Mouse (Mus musculus) megakaryocyte progenitor cell, adult 5-6 weeks (primary cell): ENCODE measurements around the gene Jhy. TPM values are rescaled to one million over a fixed set of nuclear protein-coding genes. Genes with fewer than 3 reads are reported as not detected.

Experiments
- ATAC-seq: replicated peaks from 2 replicates; pipeline ENCODE4 v1.8.0; 2016; ENCODE audit warnings: mild to moderate bottlenecking, moderate TSS enrichment, inconsistent platforms; ENCODE audit not compliant: poor library complexity
- total RNA-seq, 2 experiments: library from RNA; stranded (forward) in 1 of 2; stranded (reverse) in 1 of 2; fragments of 157-497, 149-512 nt in 1 of 2; fragments of 200-1000 nt in 1 of 2; gene quantifications; 2 replicates each; pipeline versions ENCODE4 v1.2.3 to v1.2.4; 2015 to 2017

Jhy gene
- total RNA-seq, 2 experiments from 2014 or later: not detected

DNA sequence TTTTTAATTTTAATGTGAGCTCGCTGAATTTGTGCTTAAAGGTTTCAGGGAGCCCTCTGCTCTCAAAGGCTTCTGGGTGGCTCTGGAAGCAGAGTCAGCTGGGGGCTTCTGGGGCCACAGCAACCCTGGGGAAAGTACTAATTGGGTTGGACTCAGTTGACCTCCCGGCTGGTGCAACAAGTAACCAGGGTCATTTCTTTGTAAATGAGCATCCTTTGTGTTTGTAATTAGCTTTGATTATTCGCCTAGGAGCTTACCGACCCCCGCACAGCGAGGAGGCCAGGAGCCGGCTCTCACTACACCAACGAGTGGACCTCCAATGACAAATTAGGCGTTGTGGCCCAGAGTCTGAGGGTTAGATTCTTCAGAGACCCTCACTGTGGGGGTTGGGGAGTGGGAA lies 104.7 kb downstream of the Jhy start:
- ATAC-seq: no peak

DNA sequence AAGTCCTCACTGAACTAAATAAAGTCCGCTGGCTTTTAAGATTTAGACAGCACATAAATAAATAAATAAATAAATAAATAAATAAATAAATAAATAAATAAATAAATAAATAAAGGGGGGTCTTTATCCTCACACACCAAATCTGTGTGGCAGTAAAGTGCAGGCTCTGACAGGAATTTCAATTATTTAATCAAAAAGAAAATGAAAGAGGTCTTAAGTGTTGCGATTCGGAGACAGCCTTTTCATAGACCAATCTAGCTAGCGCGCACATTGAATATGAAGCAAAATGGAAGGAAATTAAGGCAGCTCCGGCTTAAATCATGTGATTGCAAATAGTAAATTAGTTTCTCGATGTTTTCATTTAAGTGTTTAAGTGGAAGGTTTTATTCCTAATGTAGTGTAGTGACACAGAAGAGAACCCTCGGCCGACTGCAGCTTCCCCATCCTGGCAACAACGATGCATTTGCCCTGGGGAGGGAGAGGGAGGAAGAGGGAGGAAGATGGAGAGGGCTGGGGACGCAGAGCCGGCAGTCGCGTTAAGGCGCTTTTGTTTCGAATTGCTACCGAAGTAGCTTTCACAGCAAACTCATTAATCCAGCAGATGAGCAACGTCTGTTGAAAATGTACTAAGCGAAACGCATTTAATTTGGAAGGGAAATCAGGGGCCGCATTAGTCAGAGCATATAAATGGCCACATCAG lies 105.3 kb downstream of the Jhy start:
- ATAC-seq: no peak

DNA sequence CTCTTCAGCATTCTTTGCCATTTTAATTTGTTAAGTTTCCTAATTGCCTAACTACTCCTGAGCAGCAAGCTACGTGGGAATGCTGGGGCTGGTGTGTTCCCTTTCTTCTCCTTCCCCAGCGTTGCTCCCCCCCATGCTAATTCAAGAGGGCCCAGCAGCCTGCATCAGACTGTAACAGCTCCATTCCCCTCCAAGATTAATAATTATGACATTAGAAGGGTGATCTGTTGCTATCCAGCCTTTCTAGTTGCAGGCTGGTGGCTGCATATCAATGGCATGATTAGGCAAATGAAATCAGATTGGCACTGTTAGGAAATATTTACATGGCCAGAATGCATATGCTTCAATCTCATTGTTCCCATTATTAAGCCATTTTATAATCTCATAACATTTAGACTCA lies 112.4 kb downstream of the Jhy start:
- ATAC-seq: no peak

Other genes starting within 250 kb of the Jhy start
- gene Hspa8, start 163.1 kb downstream of the Jhy start, total RNA-seq (2015): 3,635 and 4,207 TPM in 2 replicates
- 4,709 and 5,125 TPM in 2 replicates for gene Hspa8, start 163.1 kb downstream of the Jhy start, total RNA-seq (2017)
- gene Bsx, start 90.0 kb downstream of the Jhy start, total RNA-seq (2015): not detected in 2 replicates
- gene Bsx, start 90.0 kb downstream of the Jhy start, total RNA-seq (2017): not detected in 2 replicates
- not detected in 2 replicates for gene Crtam, start 40.5 kb upstream of the Jhy start, total RNA-seq (2015)
- gene Crtam, start 40.5 kb upstream of the Jhy start, total RNA-seq (2017): not detected in 2 replicates
- gene Ubash3b, start 197.6 kb upstream of the Jhy start, total RNA-seq (2015): 8.8 and 9.9 TPM in 2 replicates
- 5.3 and 5.8 TPM in 2 replicates for gene Ubash3b, start 197.6 kb upstream of the Jhy start, total RNA-seq (2017)